ENCODE assay signal across 16 mouse cellular contexts in the genomic region with DNA sequence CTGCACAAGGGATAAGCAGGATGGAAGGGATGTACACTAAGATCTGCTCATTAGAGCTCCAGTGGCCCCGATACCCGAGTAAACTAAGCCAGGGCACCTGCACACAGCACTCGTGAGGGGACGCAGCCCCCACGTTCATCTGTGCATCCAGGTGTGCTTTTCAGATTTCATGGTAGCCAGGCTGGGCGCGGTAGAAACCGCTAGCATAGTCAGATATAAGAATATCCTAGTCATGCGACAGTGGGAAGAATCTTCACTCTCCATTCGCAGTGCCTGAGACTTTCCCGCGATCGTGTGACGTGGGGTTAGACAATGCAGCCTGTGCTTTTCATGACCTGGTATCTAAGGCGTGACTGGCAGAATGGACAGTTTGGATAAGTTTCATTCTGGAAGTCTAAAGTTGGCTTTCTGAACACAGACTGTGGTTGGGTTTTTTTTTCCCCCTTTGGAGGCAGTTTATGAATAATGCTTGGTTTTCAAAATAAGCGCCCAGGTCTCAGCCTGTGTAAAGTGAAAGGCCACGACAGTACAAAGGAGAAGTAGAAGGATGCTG.
DNase-seq lines count a peak whose midpoint lies in the region; ATAC-seq and TF ChIP-seq lines count a peak whose summit lies in the region.
"Had no signal": no experiment of that assay in that cellular context is flagged by ENCODE, and none has a peak within 500 bp of the region (broad histone marks: within the 10 kb centered on the region; RNA-seq: fewer than 3 reads in every experiment).

No protein-coding gene starts in this region.

- H3K9me3 ChIP-seq in E14TG2a.4 (ENCODE audit: low read length), result no peaks in the 10 kb centered on the region
- no peaks in the 10 kb centered on the region for H3K9me3 ChIP-seq in forebrain, embryonic 12.5 days
- no peaks in the 10 kb centered on the region for H3K9me3 ChIP-seq in hindbrain, embryonic 14.5 days (ENCODE audit: control insufficient read depth, low read length)
- no peaks in the 10 kb centered on the region for H3K9me3 ChIP-seq in midbrain, embryonic 15.5 days
- H3K9me3 ChIP-seq: heart, embryonic 13.5 days had no signal

- 78% methylated on average over 17 of the region's 17 CpGs for WGBS in forebrain, embryonic 12.5 days
- WGBS in hindbrain, embryonic 14.5 days, result 56% methylated on average over 17 of the region's 17 CpGs
- WGBS in midbrain, embryonic 15.5 days, result 62% methylated on average over 17 of the region's 17 CpGs

- 0 out of 2 replicates have a peak, but pooled peaks cover 3% of the 10 kb centered on the region for H3K4me1 ChIP-seq in E14TG2a.4 (replicated peaks; ENCODE audit: low read depth, low read length)
- H3K4me1 ChIP-seq in forebrain, embryonic 12.5 days, result peaks cover 57% of the 10 kb centered on the region
- peaks cover 64% of the 10 kb centered on the region for H3K4me1 ChIP-seq in hindbrain, embryonic 14.5 days (replicated peaks; ENCODE audit: control insufficient read depth, insufficient read depth, low read length)
- H3K4me1 ChIP-seq in midbrain, embryonic 15.5 days, result peaks cover 64% of the 10 kb centered on the region

- no peak for ATAC-seq in forebrain, embryonic 12.5 days (ENCODE audit: low FRiP score)
- no peak for ATAC-seq in hindbrain, embryonic 14.5 days (ENCODE audit: low FRiP score)
- ATAC-seq in midbrain, embryonic 15.5 days (replicated peaks), result no peak
- no peak for ATAC-seq in activated CD4-positive, CD25-positive, alpha-beta regulatory T cell, adult 4 months
- no peak for ATAC-seq in granulocyte monocyte progenitor cell, adult 5-6 weeks (replicated peaks; ENCODE audit: poor library complexity, severe bottlenecking)

- no peak for TF ChIP-seq CTCF in E14TG2a.4 (conservative IDR thresholded peaks at IDR 0.05; ENCODE audit: low read length)

- no peaks in the 10 kb centered on the region for H3K36me3 ChIP-seq in E14TG2a.4 (ENCODE audit: insufficient read depth, low read length)
- H3K36me3 ChIP-seq in forebrain, embryonic 12.5 days (replicated peaks), result no peaks in the 10 kb centered on the region
- no peaks in the 10 kb centered on the region for H3K36me3 ChIP-seq in hindbrain, embryonic 14.5 days (replicated peaks; ENCODE audit: control insufficient read depth, insufficient read depth)
- H3K36me3 ChIP-seq in midbrain, embryonic 15.5 days (replicated peaks), result no peaks in the 10 kb centered on the region
- H3K36me3 ChIP-seq: heart, embryonic 13.5 days had no signal

- H3K9ac ChIP-seq in forebrain, embryonic 12.5 days, result no peak overlapping the region
- peak overlapping the region; percentile 51; the same call in 1 of the 2 replicates for H3K9ac ChIP-seq in hindbrain, embryonic 14.5 days
- H3K9ac ChIP-seq in midbrain, embryonic 15.5 days, result no peak overlapping the region
- H3K9ac ChIP-seq: heart, embryonic 13.5 days; liver, embryonic 14.5 days had no signal

- H3K27ac ChIP-seq in forebrain, embryonic 12.5 days, result peak overlapping the region; percentile 89; the same call in 1 of the 2 replicates
- H3K27ac ChIP-seq in hindbrain, embryonic 14.5 days, result peak overlapping the region; percentile 90
- H3K27ac ChIP-seq in midbrain, embryonic 15.5 days, result peak overlapping the region; percentile 75
- H3K27ac ChIP-seq: heart, embryonic 13.5 days; liver, embryonic 14.5 days had no signal

- no peak overlapping the region for H3K4me2 ChIP-seq in forebrain, embryonic 12.5 days
- H3K4me2 ChIP-seq in hindbrain, embryonic 14.5 days (replicated peaks), result peak overlapping the region; percentile 55; the same call in 1 of the 2 replicates
- no peak overlapping the region for H3K4me2 ChIP-seq in midbrain, embryonic 15.5 days
- H3K4me2 ChIP-seq: heart, embryonic 13.5 days had no signal

- DNase-seq in hindbrain, embryonic 14.5 days (ENCODE audit: low spot score), result no peak
- DNase-seq in kidney, postnatal 10 days, result no peak
- DNase-seq: adrenal gland, adult 8-10 months; cerebellum, postnatal 25 days; gastrocnemius, postnatal 14 days; left cerebral cortex, postnatal 4 days; lung, postnatal 10 days; right cerebral cortex, postnatal 25 days; thymus, adult 2 months had no signal

- peak overlapping the region; percentile 45; the same call in 1 of the 2 replicates for H3K4me3 ChIP-seq in E14TG2a.4 (replicated peaks; ENCODE audit: low read length)
- no peak overlapping the region for H3K4me3 ChIP-seq in forebrain, embryonic 12.5 days (replicated peaks)
- H3K4me3 ChIP-seq in hindbrain, embryonic 14.5 days (replicated peaks; ENCODE audit: low read length), result no peak overlapping the region
- H3K4me3 ChIP-seq in midbrain, embryonic 15.5 days, result no peak overlapping the region
- H3K4me3 ChIP-seq: heart, embryonic 13.5 days had no signal

- no peaks in the 10 kb centered on the region for H3K27me3 ChIP-seq in E14TG2a.4 (ENCODE audit: insufficient read depth, low read length)
- no peaks in the 10 kb centered on the region for H3K27me3 ChIP-seq in forebrain, embryonic 12.5 days
- no peaks in the 10 kb centered on the region for H3K27me3 ChIP-seq in hindbrain, embryonic 14.5 days (ENCODE audit: control insufficient read depth, insufficient read depth, low read length)
- H3K27me3 ChIP-seq in midbrain, embryonic 15.5 days (replicated peaks), result no peaks in the 10 kb centered on the region
- H3K27me3 ChIP-seq: heart, embryonic 13.5 days had no signal
